Mouse (Mus musculus): ENCODE measurements around the gene Adat2.

The Adat2 gene

GRCm38 (mm10) chr10:13552646-13553497 lies at the start of gene Adat2, which contains the start of gene Pex3:
Adat2 (plus strand) TSS chr10:13552894.
Pex3 (minus strand) TSS chr10:13553142.
- DNase-seq = peak; percentile 89 to 92

- DNase-seq = no peak
Measured at GRCm38 (mm10) chr10:13521857-13522256, 30.8 kb upstream of the Adat2 start.

GRCm38 (mm10) chr10:13528155-13528554 lies 24.5 kb upstream of the Adat2 start:
- DNase-seq = no peak

DNA sequence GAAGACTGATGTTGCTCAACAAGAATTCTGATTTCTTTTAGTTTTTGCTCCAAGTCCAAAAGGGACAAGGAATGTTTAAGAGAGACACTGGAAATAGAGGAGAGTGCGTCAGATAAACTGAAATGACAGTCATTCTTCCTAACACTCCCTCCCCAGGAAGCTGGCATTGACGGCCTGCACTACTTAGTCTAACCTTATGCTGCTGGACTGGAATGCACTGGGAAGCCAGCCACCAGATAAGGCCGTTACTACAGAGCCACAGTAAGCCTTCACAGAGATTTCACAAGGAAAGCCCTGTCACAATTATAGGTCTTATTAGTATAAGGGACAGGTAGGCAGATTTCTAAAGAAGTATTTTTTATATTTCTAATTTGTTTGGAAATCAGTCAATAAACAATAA lies 17.9 kb upstream of the Adat2 start:
- no peak for DNase-seq

- DNase-seq = no peak
Measured at GRCm38 (mm10) chr10:13536706-13537105, 16.0 kb upstream of the Adat2 start.

GRCm38 (mm10) chr10:13539769-13540333 lies 12.8 kb upstream of the Adat2 start:
- no peak for DNase-seq

DNA sequence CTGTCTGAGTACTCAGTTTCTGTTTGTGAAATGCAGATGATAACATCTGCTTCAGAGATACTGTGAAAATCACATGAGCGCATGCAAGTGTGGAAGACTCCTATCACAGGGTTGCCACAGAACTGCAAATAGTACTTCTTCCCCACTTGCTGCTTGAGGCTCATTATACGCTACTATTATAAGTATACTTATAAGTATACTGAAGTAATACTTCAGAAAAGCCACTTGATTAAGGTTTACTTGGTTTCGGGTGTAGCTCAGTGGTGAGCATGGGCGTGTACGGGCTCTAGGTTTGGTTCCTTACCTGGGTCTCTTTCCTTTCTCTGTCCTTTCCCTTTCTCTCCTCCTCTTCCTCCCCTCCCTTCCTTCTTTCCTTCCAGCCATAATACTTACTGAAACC lies 11.0 kb upstream of the Adat2 start:
- no peak for DNase-seq

GRCm38 (mm10) chr10:13553498-13553985 lies 848 bp downstream of the Adat2 start:
- DNase-seq = no peak

GRCm38 (mm10) chr10:13554316-13554715 lies 1.6 kb downstream of the Adat2 start:
- no peak for DNase-seq

DNA sequence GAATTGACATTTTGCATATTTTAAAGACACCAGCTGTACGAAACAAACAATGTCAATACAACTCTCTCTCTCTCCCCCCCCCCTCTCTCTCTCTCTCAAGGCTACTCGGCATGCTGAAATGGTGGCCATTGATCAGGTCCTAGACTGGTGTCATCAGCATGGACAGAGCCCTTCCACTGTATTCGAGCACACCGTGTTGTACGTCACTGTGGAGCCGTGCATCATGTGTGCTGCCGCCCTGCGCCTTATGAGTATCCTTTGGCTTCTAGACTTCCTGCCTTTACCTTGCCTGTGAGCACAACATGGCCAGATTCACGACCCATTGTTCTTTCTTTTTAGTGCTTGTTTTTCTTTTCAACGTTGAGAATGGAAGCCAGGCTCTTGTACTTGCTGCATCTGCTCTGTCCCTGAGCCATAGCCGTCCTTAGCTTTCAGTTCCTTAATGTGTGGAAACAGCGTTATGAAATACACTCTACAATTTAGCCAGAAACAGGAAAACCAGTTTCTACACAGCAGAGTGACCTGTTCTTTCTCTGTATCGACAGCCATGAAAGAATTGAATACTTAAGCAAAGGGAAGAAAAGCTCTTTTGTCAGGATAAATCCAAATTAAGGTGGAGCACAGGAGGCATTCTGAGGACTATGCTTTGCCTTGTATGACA lies 7.5 kb downstream of the Adat2 start:
- no peak for DNase-seq

GRCm38 (mm10) chr10:13564364-13565079 lies 11.8 kb downstream of the Adat2 start:
- peak; percentile 29 to 74 for DNase-seq

DNA sequence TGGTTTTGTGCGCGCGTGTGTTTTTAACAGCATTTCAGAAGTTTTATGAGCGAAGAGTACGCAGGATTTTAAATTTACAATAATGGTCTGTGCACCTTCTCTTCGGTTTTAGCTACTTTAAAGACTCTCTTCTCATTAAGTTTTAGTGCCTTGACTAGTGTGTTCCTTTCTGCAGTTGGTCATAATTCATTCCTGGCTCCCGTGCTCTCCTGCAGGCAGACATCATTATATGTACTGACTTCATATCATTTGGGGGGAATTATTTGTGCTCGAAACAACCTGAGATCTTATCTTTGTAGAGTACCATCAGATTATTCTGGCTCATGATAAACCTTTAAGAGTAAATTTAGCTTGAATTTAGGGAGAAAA lies 12.4 kb downstream of the Adat2 start:
- DNase-seq = no peak

- DNase-seq = no peak
Measured at GRCm38 (mm10) chr10:13566393-13566792, 13.7 kb downstream of the Adat2 start.

GRCm38 (mm10) chr10:13569818-13570217 lies 17.1 kb downstream of the Adat2 start:
- DNase-seq = peak in 1 of 2 experiments; percentile 12

GRCm38 (mm10) chr10:13570697-13571538 lies 18.2 kb downstream of the Adat2 start:
- DNase-seq = no peak

DNA sequence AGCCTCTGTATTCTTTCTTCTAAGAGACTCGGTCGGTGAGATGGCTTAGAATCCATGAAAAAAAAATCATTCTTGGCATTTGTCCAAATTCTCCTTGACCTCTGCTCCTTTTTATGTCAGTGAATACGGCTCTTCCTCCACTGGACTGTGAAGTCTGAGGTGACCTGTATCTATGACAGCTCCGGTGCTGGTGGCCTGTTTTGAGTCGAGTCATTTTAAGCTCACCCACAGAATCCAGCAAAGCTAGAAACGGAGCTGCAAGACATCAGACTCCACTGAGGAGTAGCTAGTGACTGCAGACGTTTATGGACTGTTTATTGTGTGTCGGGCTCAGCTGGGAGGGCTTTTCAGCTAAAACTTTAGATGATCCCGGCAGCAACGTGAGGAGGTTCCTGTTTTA lies 19.3 kb downstream of the Adat2 start:
- no peak for DNase-seq

GRCm38 (mm10) chr10:13572410-13572809 lies 19.7 kb downstream of the Adat2 start:
- DNase-seq = no peak

DNA sequence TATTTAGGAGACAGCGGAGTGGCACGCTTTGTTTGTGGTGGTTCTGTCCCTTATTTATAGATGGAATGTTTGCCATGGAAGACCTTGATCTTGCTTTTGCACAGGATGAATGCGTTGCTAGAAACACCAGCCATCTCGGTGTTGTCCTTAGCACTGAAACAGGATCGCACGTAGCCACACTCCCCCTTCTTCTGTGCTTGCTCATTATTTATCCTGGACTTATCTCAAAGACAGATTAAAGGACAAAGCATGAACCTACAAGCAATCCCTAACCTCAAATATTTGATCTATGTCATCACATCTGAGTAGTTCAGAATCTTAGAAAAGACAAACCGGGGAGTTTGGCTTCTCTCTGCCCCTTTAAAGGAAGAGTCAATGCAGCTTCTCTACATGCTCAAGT lies 24.4 kb downstream of the Adat2 start:
- no peak for DNase-seq

DNA sequence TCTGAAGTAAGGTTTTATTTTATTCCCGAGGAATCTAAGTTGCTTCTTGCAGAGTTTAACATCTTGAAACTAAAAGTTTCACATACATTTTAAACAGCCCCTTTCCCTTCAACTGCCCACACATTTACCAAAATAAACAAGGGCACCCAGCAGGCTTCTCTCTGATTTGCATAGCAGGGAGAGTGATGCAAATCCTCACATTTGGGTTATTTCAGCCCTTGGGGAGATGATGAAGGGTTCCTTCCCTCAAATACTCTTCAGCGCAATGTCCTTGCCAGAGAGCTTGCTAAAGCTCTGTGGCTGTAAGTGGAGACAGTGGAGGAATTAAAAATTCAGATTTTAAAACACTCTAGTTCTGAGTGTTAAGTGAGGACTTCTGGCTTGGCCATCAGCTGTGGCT lies 35.2 kb downstream of the Adat2 start:
- no peak for DNase-seq

- no peak for DNase-seq
Measured at GRCm38 (mm10) chr10:13592196-13592595, 39.5 kb downstream of the Adat2 start.

DNA sequence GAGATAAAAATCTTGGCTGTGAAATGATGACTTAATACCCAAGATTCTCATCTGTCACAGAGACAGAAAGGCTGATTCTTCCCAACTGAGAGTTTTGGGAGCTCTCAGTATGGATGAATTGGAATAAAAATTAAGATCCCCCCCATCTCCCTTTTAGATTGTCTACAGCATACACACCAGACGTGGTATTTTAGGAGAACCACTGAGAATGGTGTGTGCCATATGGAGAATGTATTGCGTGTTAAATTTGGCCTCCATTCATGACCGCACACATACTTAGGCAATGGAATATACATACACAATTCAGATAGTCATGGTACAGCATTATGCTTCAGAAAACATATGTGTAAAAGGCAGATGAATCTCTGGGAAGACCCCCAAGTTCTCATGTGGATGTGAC lies 40.8 kb downstream of the Adat2 start:
- DNase-seq = no peak

GRCm38 (mm10) chr10:13596073-13596472 lies 43.4 kb downstream of the Adat2 start:
- no peak for DNase-seq
